Mouse (Mus musculus): ENCODE measurements around the gene Gamt. TPM values are rescaled to one million over a fixed set of nuclear protein-coding genes. Genes with fewer than 3 reads are reported as not detected.

The Gamt gene
- polyA plus RNA-seq, 1 experiment from 2014 or later, result 22.4 TPM

DNA sequence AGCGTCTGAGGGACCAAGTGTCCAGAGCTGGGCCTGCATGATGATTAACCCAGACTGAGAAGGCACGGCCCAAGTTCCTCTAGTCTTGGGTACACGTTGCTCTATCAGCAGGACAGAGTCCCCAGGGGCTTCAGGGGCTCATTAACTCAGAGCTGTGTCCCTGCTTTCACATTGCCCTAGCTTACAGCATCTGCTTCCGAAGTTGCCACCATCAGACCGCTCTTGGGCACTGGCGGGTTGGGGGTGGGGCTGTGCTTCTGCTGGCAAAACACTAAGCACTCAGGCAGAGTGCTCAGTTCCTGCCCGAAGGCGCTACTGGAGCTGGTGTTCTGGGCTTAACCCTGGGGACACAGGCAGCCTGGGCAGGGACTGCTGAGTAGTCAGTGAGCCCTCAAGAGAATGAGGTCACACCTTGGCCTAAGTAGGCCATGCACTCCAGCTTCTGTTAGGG, 21.1 kb upstream of the Gamt start:
- WGBS, result 82% methylated on average over 8 of the region's 8 CpGs
- H3K27ac ChIP-seq (replicated peaks; ENCODE audit: low read depth, low read length), result no peak overlapping the region
- H3K36me3 ChIP-seq (replicated peaks; ENCODE audit: control insufficient read depth, insufficient read depth, low read depth, low read length), result peaks cover 29% of the 10 kb centered on the region
- H3K4me2 ChIP-seq (ENCODE audit: low read depth, low read length), result no peak overlapping the region
- no peaks in the 10 kb centered on the region for H3K9me3 ChIP-seq (replicated peaks; ENCODE audit: control insufficient read depth, low read length)
- no peak for DNase-seq (ENCODE audit: low spot score)
- no peak overlapping the region for H3K4me3 ChIP-seq (ENCODE audit: low read depth, low read length)
- H3K9ac ChIP-seq (replicated peaks; ENCODE audit: low read length), result no peak overlapping the region
- no peaks in the 10 kb centered on the region for H3K27me3 ChIP-seq (ENCODE audit: control insufficient read depth, insufficient read depth, low read length)
- H3K4me1 ChIP-seq (ENCODE audit: control insufficient read depth, insufficient read depth, low read length), result no peaks in the 10 kb centered on the region
- ATAC-seq (replicated peaks; ENCODE audit: insufficient number of reproducible peaks, low FRiP score, low TSS enrichment, low read depth), result no peak

DNA sequence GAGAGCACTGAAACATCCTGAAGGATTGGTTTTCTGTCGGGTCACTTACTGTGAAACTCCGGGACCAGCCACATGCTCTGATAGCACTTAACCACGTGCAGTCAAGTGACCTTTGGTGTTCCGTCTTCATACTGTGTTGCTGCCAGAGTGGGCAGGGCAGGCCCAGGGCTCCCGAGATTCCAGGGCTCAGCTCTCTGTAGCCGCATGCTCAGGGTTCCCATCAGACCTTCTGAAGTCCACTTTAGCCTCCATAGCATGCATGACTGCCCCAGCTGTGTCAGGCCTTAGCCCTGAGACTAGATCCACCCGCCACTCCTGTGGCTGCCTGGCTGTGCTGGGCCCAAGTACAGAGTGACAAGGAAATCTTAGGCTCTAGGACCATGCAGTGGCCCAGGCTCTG, 20.5 kb upstream of the Gamt start:
- H3K4me3 ChIP-seq (ENCODE audit: low read depth, low read length), result no peak overlapping the region
- no peak for ATAC-seq (replicated peaks; ENCODE audit: insufficient number of reproducible peaks, low FRiP score, low TSS enrichment, low read depth)
- H3K9ac ChIP-seq (replicated peaks; ENCODE audit: low read length), result no peak overlapping the region
- DNase-seq (ENCODE audit: low spot score), result no peak
- H3K9me3 ChIP-seq (replicated peaks; ENCODE audit: control insufficient read depth, low read length), result no peaks in the 10 kb centered on the region
- H3K27me3 ChIP-seq (ENCODE audit: control insufficient read depth, insufficient read depth, low read length), result no peaks in the 10 kb centered on the region
- 84% methylated on average over 7 of the region's 7 CpGs for WGBS
- H3K4me1 ChIP-seq (ENCODE audit: control insufficient read depth, insufficient read depth, low read length), result no peaks in the 10 kb centered on the region
- no peak overlapping the region for H3K27ac ChIP-seq (replicated peaks; ENCODE audit: low read depth, low read length)
- peaks cover 29% of the 10 kb centered on the region for H3K36me3 ChIP-seq (replicated peaks; ENCODE audit: control insufficient read depth, insufficient read depth, low read depth, low read length)
- H3K4me2 ChIP-seq (ENCODE audit: low read depth, low read length), result no peak overlapping the region

DNA sequence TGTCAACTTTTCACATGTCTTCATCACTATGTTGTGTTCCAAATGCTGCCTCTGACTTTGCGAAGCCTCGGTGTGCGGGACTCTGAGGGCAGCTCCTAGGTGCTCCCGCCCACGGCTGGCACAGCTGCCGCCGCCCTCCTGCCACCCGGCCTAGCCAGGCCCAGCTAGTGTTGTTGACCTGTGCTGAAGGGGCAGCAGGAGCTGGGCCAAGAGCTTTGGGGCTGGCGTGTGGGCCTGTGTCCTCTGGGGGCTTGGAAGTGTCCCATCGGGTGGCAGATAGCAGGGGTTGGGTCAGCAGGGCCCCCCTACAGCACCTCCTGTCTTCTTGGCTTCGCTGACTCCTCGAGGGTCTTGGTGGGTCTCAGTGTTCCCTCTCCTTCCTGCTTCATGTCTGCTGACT, 18.5 kb upstream of the Gamt start:
- H3K4me2 ChIP-seq (ENCODE audit: low read depth, low read length), result no peak overlapping the region
- WGBS, result 92% methylated on average over 12 of the region's 12 CpGs
- no peak overlapping the region for H3K9ac ChIP-seq (replicated peaks; ENCODE audit: low read length)
- DNase-seq (ENCODE audit: low spot score) (no peak), ATAC-seq (replicated peaks; ENCODE audit: insufficient number of reproducible peaks, low FRiP score, low TSS enrichment, low read depth) (no peak)
- no peaks in the 10 kb centered on the region for H3K27me3 ChIP-seq (ENCODE audit: control insufficient read depth, insufficient read depth, low read length)
- H3K9me3 ChIP-seq (replicated peaks; ENCODE audit: control insufficient read depth, low read length), result no peaks in the 10 kb centered on the region
- peaks cover 27% of the 10 kb centered on the region for H3K36me3 ChIP-seq (replicated peaks; ENCODE audit: control insufficient read depth, insufficient read depth, low read depth, low read length)
- no peaks in the 10 kb centered on the region for H3K4me1 ChIP-seq (ENCODE audit: control insufficient read depth, insufficient read depth, low read length)
- H3K4me3 ChIP-seq (ENCODE audit: low read depth, low read length), result no peak overlapping the region
- H3K27ac ChIP-seq (replicated peaks; ENCODE audit: low read depth, low read length), result no peak overlapping the region

DNA sequence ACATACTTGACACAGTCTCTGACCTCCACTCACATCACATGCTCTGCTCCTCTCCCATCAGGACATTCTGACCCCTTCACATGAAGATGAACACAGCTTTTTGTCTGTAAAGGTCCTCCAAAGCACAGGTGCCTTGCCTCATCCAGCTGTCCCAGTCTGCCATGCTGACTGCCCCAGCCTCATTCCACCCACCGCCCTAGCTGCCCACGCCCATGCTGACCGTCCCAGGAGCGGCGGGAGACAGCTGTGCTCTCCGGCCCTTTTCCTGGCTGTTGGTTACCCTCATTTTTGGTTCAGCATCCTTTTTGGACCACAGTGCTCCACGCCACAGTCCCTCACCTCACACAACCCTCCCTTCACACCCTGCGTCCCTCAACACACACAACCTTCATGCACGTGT, 17.6 kb upstream of the Gamt start:
- H3K27me3 ChIP-seq (ENCODE audit: control insufficient read depth, insufficient read depth, low read length), result no peaks in the 10 kb centered on the region
- no peak overlapping the region for H3K4me2 ChIP-seq (ENCODE audit: low read depth, low read length)
- no peak for DNase-seq (ENCODE audit: low spot score)
- no peaks in the 10 kb centered on the region for H3K4me1 ChIP-seq (ENCODE audit: control insufficient read depth, insufficient read depth, low read length)
- H3K9ac ChIP-seq (replicated peaks; ENCODE audit: low read length), result no peak overlapping the region
- H3K27ac ChIP-seq (replicated peaks; ENCODE audit: low read depth, low read length), result no peak overlapping the region
- no peak overlapping the region for H3K4me3 ChIP-seq (ENCODE audit: low read depth, low read length)
- H3K9me3 ChIP-seq (replicated peaks; ENCODE audit: control insufficient read depth, low read length), result no peaks in the 10 kb centered on the region
- H3K36me3 ChIP-seq (replicated peaks; ENCODE audit: control insufficient read depth, insufficient read depth, low read depth, low read length), result peaks cover 27% of the 10 kb centered on the region
- 95% methylated on average over 9 of the region's 9 CpGs for WGBS
- ATAC-seq (replicated peaks; ENCODE audit: insufficient number of reproducible peaks, low FRiP score, low TSS enrichment, low read depth), result no peak

DNA sequence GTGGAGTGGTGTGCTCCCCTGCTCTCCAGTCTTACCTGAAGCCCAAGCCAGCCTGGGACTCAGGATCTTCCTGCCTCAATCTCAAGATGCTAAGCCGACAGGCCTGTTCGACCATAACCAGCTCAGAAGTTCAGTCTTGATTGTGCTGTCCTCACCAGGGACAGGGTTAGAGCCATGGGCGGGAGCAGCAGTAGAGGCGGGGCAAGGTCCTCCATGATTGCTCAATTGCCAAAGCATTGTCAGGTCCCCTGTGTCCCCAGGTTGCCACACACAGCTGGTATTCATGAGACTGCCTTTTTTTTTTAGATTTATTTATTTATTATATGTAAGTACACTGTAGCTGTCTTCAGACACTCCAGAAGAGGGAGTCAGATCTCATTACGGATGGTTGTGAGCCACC, 15.4 kb upstream of the Gamt start:
- 89% methylated on average over 4 of the region's 5 CpGs for WGBS
- ATAC-seq (replicated peaks; ENCODE audit: insufficient number of reproducible peaks, low FRiP score, low TSS enrichment, low read depth) (no peak), DNase-seq (ENCODE audit: low spot score) (no peak)
- no peak overlapping the region for H3K9ac ChIP-seq (replicated peaks; ENCODE audit: low read length)
- H3K27me3 ChIP-seq (ENCODE audit: control insufficient read depth, insufficient read depth, low read length), result no peaks in the 10 kb centered on the region
- H3K4me1 ChIP-seq (ENCODE audit: control insufficient read depth, insufficient read depth, low read length), result no peaks in the 10 kb centered on the region
- H3K4me2 ChIP-seq (ENCODE audit: low read depth, low read length), result no peak overlapping the region
- H3K9me3 ChIP-seq (replicated peaks; ENCODE audit: control insufficient read depth, low read length), result no peaks in the 10 kb centered on the region
- H3K27ac ChIP-seq (replicated peaks; ENCODE audit: low read depth, low read length), result no peak overlapping the region
- H3K36me3 ChIP-seq (replicated peaks; ENCODE audit: control insufficient read depth, insufficient read depth, low read depth, low read length), result peaks cover 22% of the 10 kb centered on the region
- no peak overlapping the region for H3K4me3 ChIP-seq (ENCODE audit: low read depth, low read length)

DNA sequence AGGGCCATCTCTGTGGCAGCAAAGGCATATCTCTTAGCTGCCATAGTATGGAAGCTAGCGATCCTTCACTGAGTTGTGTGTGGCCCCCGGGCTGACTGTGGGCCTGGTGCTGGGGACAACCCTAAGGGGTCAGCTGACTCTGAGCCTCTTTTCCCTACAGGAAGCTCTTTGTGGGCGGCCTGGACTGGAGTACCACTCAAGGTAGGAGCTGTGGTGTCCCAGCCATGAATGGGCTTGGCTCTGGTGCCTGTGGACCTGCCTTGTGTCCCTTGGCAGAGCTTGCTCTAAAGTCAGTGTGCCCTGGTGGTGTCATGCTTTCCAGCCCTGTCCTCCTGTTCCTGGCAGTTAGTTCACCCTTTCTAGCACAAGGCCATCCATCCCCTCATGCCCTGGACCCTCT, 13.0 kb upstream of the Gamt start:
- DNase-seq (ENCODE audit: low spot score) (no peak), ATAC-seq (replicated peaks; ENCODE audit: insufficient number of reproducible peaks, low FRiP score, low TSS enrichment, low read depth) (no peak)
- Histone ChIP-seq H3K27ac (replicated peaks; ENCODE audit: low read depth, low read length) (no peak overlapping the region), H3K4me2 (ENCODE audit: low read depth, low read length) (no peak overlapping the region), H3K9ac (replicated peaks; ENCODE audit: low read length) (no peak overlapping the region; the same call in 1 of the 2 replicates), H3K36me3 (replicated peaks; ENCODE audit: control insufficient read depth, insufficient read depth, low read depth, low read length) (peaks cover 20% of the 10 kb centered on the region), H3K4me1 (ENCODE audit: control insufficient read depth, insufficient read depth, low read length) (no peaks in the 10 kb centered on the region; the same call in 1 of the 2 replicates), H3K27me3 (ENCODE audit: control insufficient read depth, insufficient read depth, low read length) (no peaks in the 10 kb centered on the region), H3K4me3 (ENCODE audit: low read depth, low read length) (no peak overlapping the region), H3K9me3 (replicated peaks; ENCODE audit: control insufficient read depth, low read length) (no peaks in the 10 kb centered on the region)
- WGBS, result 86% methylated on average over 3 of the region's 3 CpGs

DNA sequence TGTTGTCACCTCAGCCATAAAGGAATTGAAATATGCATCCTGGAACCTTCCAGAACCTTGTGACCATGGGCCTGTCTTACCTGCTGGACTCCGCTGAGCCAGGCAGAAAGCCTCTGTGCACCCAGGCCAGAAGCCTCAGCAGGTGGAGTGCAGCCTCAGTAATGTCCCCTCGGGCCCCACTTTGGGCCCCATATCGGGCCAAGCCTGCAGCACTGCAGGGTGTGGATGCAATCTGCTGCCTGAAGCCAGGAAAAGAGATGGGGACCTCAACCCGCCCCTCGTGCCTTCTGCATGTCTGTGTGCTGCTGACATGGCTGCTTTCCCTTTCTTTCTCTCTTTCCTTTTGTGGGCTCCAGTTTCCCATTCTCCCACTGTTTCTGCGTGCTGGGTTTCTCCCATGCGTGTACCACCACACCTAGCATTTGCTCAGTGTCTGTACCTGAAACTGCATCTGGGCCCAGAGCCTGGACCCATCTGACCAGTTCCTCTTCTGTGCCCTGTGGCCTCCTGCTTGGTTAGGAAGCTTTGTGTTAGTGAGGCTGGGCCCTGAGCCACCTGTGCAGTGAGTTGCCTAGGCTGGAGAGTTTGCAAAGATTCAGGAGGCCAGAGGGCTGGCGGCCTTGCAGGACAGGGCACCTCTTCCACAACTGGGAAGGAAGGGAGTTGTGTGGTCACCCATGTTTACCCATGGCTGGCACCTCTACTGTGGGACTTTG, 11.2 kb upstream of the Gamt start:
- no peak overlapping the region for H3K4me3 ChIP-seq (ENCODE audit: low read depth, low read length)
- DNase-seq (ENCODE audit: low spot score) (no peak), ATAC-seq (replicated peaks; ENCODE audit: insufficient number of reproducible peaks, low FRiP score, low TSS enrichment, low read depth) (no peak)
- H3K27me3 ChIP-seq (ENCODE audit: control insufficient read depth, insufficient read depth, low read length), result no peaks in the 10 kb centered on the region
- peaks cover 10% of the 10 kb centered on the region for H3K36me3 ChIP-seq (replicated peaks; ENCODE audit: control insufficient read depth, insufficient read depth, low read depth, low read length)
- H3K27ac ChIP-seq (replicated peaks; ENCODE audit: low read depth, low read length), result no peak overlapping the region
- no peak overlapping the region for H3K4me2 ChIP-seq (ENCODE audit: low read depth, low read length)
- no peaks in the 10 kb centered on the region; the same call in 1 of the 2 replicates for H3K4me1 ChIP-seq (ENCODE audit: control insufficient read depth, insufficient read depth, low read length)
- H3K9ac ChIP-seq (replicated peaks; ENCODE audit: low read length), result no peak overlapping the region
- 95% methylated on average over 8 of the region's 8 CpGs for WGBS
- H3K9me3 ChIP-seq (replicated peaks; ENCODE audit: control insufficient read depth, low read length), result no peaks in the 10 kb centered on the region

DNA sequence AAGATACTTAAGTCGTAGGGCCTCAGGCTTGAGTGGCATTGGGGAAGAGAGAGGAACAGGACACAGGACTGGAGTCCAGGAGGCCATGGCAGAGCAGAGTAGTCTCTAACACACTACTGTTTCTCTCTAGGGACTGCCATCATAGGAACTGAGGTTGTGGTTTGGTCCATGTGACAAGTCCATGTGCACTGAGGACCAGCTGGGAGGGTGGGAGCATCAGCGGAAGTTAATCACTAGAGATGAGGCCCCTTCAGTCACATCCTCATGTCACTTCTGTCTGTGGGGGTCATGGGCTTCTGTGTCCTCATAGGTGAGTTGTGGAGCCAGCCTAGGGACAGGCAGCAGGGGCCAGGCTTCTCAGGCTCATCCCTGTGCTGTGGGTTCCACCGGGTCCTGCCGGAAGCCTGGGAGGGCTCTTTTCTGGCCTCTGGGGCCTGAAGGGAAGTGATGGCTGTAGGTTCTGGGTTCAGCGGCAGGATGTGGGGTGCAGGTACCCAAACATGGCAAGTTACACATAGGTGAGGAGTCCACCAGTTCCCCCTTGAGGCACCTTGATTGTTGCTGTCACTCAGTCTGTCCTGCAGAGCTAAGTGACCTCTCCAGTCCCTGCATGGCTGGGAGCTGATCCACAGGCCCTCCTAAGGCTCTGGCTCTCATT, 10.5 kb upstream of the Gamt start:
- 83% methylated on average over 5 of the region's 5 CpGs for WGBS
- no peaks in the 10 kb centered on the region; the same call in 1 of the 2 replicates for H3K4me1 ChIP-seq (ENCODE audit: control insufficient read depth, insufficient read depth, low read length)
- DNase-seq (ENCODE audit: low spot score) (no peak), ATAC-seq (replicated peaks; ENCODE audit: insufficient number of reproducible peaks, low FRiP score, low TSS enrichment, low read depth) (no peak)
- H3K9me3 ChIP-seq (replicated peaks; ENCODE audit: control insufficient read depth, low read length), result no peaks in the 10 kb centered on the region
- H3K27ac ChIP-seq (replicated peaks; ENCODE audit: low read depth, low read length), result no peak overlapping the region
- no peaks in the 10 kb centered on the region for H3K27me3 ChIP-seq (ENCODE audit: control insufficient read depth, insufficient read depth, low read length)
- peaks cover 10% of the 10 kb centered on the region for H3K36me3 ChIP-seq (replicated peaks; ENCODE audit: control insufficient read depth, insufficient read depth, low read depth, low read length)
- H3K4me2 ChIP-seq (ENCODE audit: low read depth, low read length), result no peak overlapping the region
- no peak overlapping the region for H3K9ac ChIP-seq (replicated peaks; ENCODE audit: low read length)
- H3K4me3 ChIP-seq (ENCODE audit: low read depth, low read length), result no peak overlapping the region

All from embryonic facial prominence, embryonic 11.5 days (tissue).